13 mouse cellular contexts compared by ENCODE assay signal in the genomic region with DNA sequence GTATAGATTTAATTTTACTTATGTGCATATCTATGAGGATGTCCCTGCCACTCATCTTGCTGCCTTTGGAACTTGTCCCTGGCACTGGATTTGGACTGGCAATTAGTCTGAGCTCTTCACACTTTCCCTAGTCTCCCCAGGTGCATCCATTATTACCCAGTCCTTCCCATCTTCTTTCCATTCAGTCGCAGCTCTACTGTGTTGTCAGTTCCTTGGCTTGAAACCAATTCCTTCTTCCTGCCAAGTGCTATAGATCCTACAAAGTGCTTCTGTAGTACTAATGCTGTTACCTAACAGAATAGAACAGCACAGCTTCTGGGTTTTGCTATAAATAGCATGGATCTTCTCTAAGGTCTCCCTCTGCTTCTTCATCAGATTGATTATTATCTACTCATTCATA.
DNase-seq lines count a peak whose midpoint lies in the region; ATAC-seq and TF ChIP-seq lines count a peak whose summit lies in the region.
"Had no signal": no experiment of that assay in that cellular context is flagged by ENCODE, and none has a peak within 500 bp of the region (broad histone marks: within the 10 kb centered on the region; RNA-seq: fewer than 3 reads in every experiment).

No protein-coding gene starts in this region.

- TF ChIP-seq EP300 in lung, postnatal 0 days (IDR thresholded peaks at IDR 0.05) = no peak

- 22% methylated on average over 1 of the region's 1 CpGs for WGBS in forebrain, embryonic 15.5 days
- 75% methylated on average over 1 of the region's 1 CpGs for WGBS in forebrain, embryonic 12.5 days
- 52% methylated on average over 1 of the region's 1 CpGs for WGBS in hindbrain, embryonic 16.5 days
- WGBS in hindbrain, embryonic 10.5 days = 74% methylated on average over 1 of the region's 1 CpGs
- WGBS in lung, postnatal 0 days = 41% methylated on average over 1 of the region's 1 CpGs
- 31% methylated on average over 1 of the region's 1 CpGs for WGBS in forebrain, postnatal 0 days

- H3K4me1 ChIP-seq in forebrain, embryonic 15.5 days = no peaks in the 10 kb centered on the region
- H3K4me1 ChIP-seq in forebrain, embryonic 12.5 days = no peaks in the 10 kb centered on the region
- H3K4me1 ChIP-seq in hindbrain, embryonic 16.5 days (ENCODE audit: control insufficient read depth, insufficient read depth, low read depth, low read length) = no peaks in the 10 kb centered on the region
- no peaks in the 10 kb centered on the region for H3K4me1 ChIP-seq in hindbrain, embryonic 10.5 days (replicated peaks)
- no peaks in the 10 kb centered on the region for H3K4me1 ChIP-seq in lung, postnatal 0 days (ENCODE audit: insufficient read depth, low read depth, low read length)
- no peaks in the 10 kb centered on the region for H3K4me1 ChIP-seq in forebrain, postnatal 0 days (ENCODE audit: insufficient read depth)
- H3K4me1 ChIP-seq: liver, embryonic 13.5 days; midbrain, embryonic 12.5 days had no signal

- peak; percentile 83 for ATAC-seq in forebrain, embryonic 15.5 days (replicated peaks)
- ATAC-seq in forebrain, embryonic 12.5 days (ENCODE audit: low FRiP score) = no peak
- peak; percentile 76 for ATAC-seq in hindbrain, embryonic 16.5 days
- no peak for ATAC-seq in lung, postnatal 0 days
- no peak for ATAC-seq in forebrain, postnatal 0 days

- no peaks in the 10 kb centered on the region for H3K9me3 ChIP-seq in forebrain, embryonic 15.5 days
- no peaks in the 10 kb centered on the region for H3K9me3 ChIP-seq in forebrain, embryonic 12.5 days
- H3K9me3 ChIP-seq in hindbrain, embryonic 16.5 days (ENCODE audit: control insufficient read depth, low read length) = no peaks in the 10 kb centered on the region
- no peaks in the 10 kb centered on the region for H3K9me3 ChIP-seq in hindbrain, embryonic 10.5 days
- no peaks in the 10 kb centered on the region for H3K9me3 ChIP-seq in lung, postnatal 0 days (ENCODE audit: low read length)
- no peaks in the 10 kb centered on the region for H3K9me3 ChIP-seq in forebrain, postnatal 0 days (ENCODE audit: low read length)
- H3K9me3 ChIP-seq: liver, embryonic 13.5 days; midbrain, embryonic 12.5 days had no signal

- no peak overlapping the region for H3K4me2 ChIP-seq in forebrain, embryonic 15.5 days (replicated peaks)
- H3K4me2 ChIP-seq in forebrain, embryonic 12.5 days = no peak overlapping the region
- no peak overlapping the region for H3K4me2 ChIP-seq in hindbrain, embryonic 16.5 days (ENCODE audit: low read length)
- H3K4me2 ChIP-seq in lung, postnatal 0 days (replicated peaks; ENCODE audit: low read depth, low read length) = no peak overlapping the region
- H3K4me2 ChIP-seq in forebrain, postnatal 0 days (ENCODE audit: low read depth) = no peak overlapping the region
- H3K4me2 ChIP-seq: liver, embryonic 13.5 days; midbrain, embryonic 12.5 days had no signal

- no peak overlapping the region for H3K9ac ChIP-seq in forebrain, embryonic 15.5 days (replicated peaks)
- no peak overlapping the region for H3K9ac ChIP-seq in forebrain, embryonic 12.5 days
- no peak overlapping the region for H3K9ac ChIP-seq in hindbrain, embryonic 16.5 days (ENCODE audit: low read depth, low read length)
- H3K9ac ChIP-seq in lung, postnatal 0 days (replicated peaks; ENCODE audit: low read depth) = no peak overlapping the region
- H3K9ac ChIP-seq in forebrain, postnatal 0 days = no peak overlapping the region
- H3K9ac ChIP-seq: liver, embryonic 13.5 days; midbrain, embryonic 12.5 days had no signal

- H3K4me3 ChIP-seq in forebrain, embryonic 15.5 days = no peak overlapping the region
- no peak overlapping the region for H3K4me3 ChIP-seq in forebrain, embryonic 12.5 days (replicated peaks)
- H3K4me3 ChIP-seq in hindbrain, embryonic 16.5 days (ENCODE audit: low read length) = no peak overlapping the region
- H3K4me3 ChIP-seq in hindbrain, embryonic 10.5 days = no peak overlapping the region
- H3K4me3 ChIP-seq in lung, postnatal 0 days (ENCODE audit: low read depth, low read length) = no peak overlapping the region
- H3K4me3 ChIP-seq in forebrain, postnatal 0 days (ENCODE audit: low read depth, low read length) = no peak overlapping the region
- H3K4me3 ChIP-seq: liver, embryonic 13.5 days; midbrain, embryonic 12.5 days had no signal

- no peak overlapping the region for H3K27ac ChIP-seq in forebrain, embryonic 15.5 days (replicated peaks)
- no peak overlapping the region for H3K27ac ChIP-seq in forebrain, embryonic 12.5 days
- no peak overlapping the region for H3K27ac ChIP-seq in hindbrain, embryonic 16.5 days (ENCODE audit: low read depth, low read length)
- H3K27ac ChIP-seq in hindbrain, embryonic 10.5 days = no peak overlapping the region
- no peak overlapping the region for H3K27ac ChIP-seq in lung, postnatal 0 days (ENCODE audit: low read length)
- H3K27ac ChIP-seq in forebrain, postnatal 0 days (ENCODE audit: low read depth, low read length) = no peak overlapping the region
- H3K27ac ChIP-seq: liver, embryonic 13.5 days; macrophage; midbrain, embryonic 12.5 days had no signal

- H3K36me3 ChIP-seq in forebrain, embryonic 15.5 days = no peaks in the 10 kb centered on the region
- no peaks in the 10 kb centered on the region for H3K36me3 ChIP-seq in forebrain, embryonic 12.5 days (replicated peaks)
- H3K36me3 ChIP-seq in hindbrain, embryonic 16.5 days (ENCODE audit: control insufficient read depth, insufficient read depth, low read length) = no peaks in the 10 kb centered on the region
- no peaks in the 10 kb centered on the region for H3K36me3 ChIP-seq in hindbrain, embryonic 10.5 days
- H3K36me3 ChIP-seq in lung, postnatal 0 days (ENCODE audit: insufficient read depth, low read length) = no peaks in the 10 kb centered on the region
- H3K36me3 ChIP-seq in forebrain, postnatal 0 days (ENCODE audit: insufficient read depth) = no peaks in the 10 kb centered on the region
- H3K36me3 ChIP-seq: liver, embryonic 13.5 days; midbrain, embryonic 12.5 days had no signal

- DNase-seq in hindbrain, embryonic 10.5 days (ENCODE audit: low spot score) = no peak
- peak; percentile 21 for DNase-seq in lung, postnatal 0 days (ENCODE audit: low spot score)
- DNase-seq in lung, postnatal 14 days = no peak
- peak; percentile 10 for DNase-seq in forebrain, postnatal 0 days
- DNase-seq: adrenal gland, postnatal 36 days; kidney, postnatal 4 days; liver, embryonic 13.5 days; thymus, postnatal 36 days had no signal

- no peaks in the 10 kb centered on the region for H3K27me3 ChIP-seq in forebrain, embryonic 15.5 days
- no peaks in the 10 kb centered on the region for H3K27me3 ChIP-seq in forebrain, embryonic 12.5 days
- no peaks in the 10 kb centered on the region for H3K27me3 ChIP-seq in hindbrain, embryonic 16.5 days (replicated peaks; ENCODE audit: control insufficient read depth, insufficient read depth, low read length)
- H3K27me3 ChIP-seq in hindbrain, embryonic 10.5 days (ENCODE audit: insufficient read depth, poor library complexity, severe bottlenecking) = no peaks in the 10 kb centered on the region
- H3K27me3 ChIP-seq in lung, postnatal 0 days (replicated peaks; ENCODE audit: insufficient read depth, low read length) = no peaks in the 10 kb centered on the region
- H3K27me3 ChIP-seq in forebrain, postnatal 0 days (ENCODE audit: insufficient read depth, low read length) = no peaks in the 10 kb centered on the region
- H3K27me3 ChIP-seq: liver, embryonic 13.5 days; midbrain, embryonic 12.5 days had no signal

- TF ChIP-seq CTCF in lung, postnatal 0 days (IDR thresholded peaks at IDR 0.05) = no peak
- TF ChIP-seq CTCF in forebrain, postnatal 0 days (IDR thresholded peaks at IDR 0.05; ENCODE audit: low read depth) = no peak

Comparison
In these comparisons a context has a peak if more than half of its experiments do, and no peak if none do; other contexts are left out.
1. ATAC-seq: peak in forebrain, embryonic 15.5 days (single experiment) and hindbrain, embryonic 16.5 days (single experiment); none in forebrain, embryonic 12.5 days (single experiment), lung, postnatal 0 days (single experiment) and forebrain, postnatal 0 days (single experiment).
2. DNase-seq: peak in lung, postnatal 0 days (single experiment) and forebrain, postnatal 0 days (single experiment); none in hindbrain, embryonic 10.5 days (single experiment) and lung, postnatal 14 days (single experiment).